Mouse (Mus musculus): ENCODE measurements around the gene Ror1.

Ror1 gene

DNA sequence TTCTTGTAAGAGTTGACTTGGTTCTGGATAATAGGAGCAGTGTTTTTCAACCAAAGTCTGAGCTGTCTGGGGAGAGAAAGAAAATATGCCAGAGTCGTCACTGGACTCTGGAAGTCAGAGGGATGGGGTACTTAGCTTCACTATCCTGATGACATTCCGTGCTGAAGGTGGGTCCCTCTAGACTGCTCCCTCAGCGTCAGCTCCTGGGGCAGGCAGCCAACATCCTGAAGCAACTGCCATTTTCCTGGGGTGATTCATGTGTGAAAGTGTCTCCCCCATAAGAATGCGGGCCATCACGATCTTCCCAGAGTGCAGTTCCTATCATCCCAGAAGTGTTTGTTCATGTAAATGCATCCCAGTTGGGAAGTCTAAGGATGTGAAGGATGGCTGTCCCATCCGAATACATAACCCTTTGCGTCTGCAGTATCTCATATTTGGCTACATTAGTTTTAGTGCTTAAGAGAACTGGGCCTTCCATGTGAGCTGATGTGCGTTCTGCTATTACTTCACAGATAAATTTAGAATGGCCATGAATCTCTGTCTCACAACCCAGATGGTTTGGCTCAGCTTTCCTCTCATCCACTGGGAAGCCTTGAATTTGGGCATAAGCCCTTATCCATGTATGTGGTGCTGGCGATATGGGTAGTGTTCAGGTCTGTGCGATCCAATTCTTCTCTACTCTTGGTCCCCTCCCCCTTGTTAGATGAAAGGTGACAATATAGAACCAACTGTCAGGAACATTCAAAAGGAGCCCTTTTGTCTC, 216.4 kb downstream of the Ror1 start:
- in situ Hi-C loops (cut with MboI, MseI) = no loop called here

DNA sequence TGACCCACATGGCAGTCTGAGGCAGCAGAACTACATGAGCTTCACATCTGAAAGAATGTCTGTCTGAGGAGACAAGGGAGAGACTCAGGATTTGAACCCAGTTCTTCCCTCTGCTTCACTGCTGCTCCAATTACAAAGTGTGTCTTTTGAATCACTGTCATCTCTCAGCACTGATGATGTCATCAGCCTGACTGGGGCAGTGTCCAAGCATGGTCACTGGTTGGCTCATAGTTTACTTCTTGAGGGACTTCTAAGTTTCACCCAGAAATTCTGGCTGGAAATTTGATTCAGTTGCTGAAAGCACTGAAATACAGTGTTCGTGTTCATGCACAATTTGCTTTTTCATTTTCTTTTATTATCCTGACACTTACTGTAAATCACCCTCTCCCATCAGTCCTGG, 219.5 kb downstream of the Ror1 start:
- in situ Hi-C loops (cut with MboI, MseI) = no loop called here

- in situ Hi-C loops (cut with MboI, MseI) = no loop called here
These were observed 226.2 kb downstream of the Ror1 start for GRCm38 (mm10) chr4:100321758-100322157.

DNA sequence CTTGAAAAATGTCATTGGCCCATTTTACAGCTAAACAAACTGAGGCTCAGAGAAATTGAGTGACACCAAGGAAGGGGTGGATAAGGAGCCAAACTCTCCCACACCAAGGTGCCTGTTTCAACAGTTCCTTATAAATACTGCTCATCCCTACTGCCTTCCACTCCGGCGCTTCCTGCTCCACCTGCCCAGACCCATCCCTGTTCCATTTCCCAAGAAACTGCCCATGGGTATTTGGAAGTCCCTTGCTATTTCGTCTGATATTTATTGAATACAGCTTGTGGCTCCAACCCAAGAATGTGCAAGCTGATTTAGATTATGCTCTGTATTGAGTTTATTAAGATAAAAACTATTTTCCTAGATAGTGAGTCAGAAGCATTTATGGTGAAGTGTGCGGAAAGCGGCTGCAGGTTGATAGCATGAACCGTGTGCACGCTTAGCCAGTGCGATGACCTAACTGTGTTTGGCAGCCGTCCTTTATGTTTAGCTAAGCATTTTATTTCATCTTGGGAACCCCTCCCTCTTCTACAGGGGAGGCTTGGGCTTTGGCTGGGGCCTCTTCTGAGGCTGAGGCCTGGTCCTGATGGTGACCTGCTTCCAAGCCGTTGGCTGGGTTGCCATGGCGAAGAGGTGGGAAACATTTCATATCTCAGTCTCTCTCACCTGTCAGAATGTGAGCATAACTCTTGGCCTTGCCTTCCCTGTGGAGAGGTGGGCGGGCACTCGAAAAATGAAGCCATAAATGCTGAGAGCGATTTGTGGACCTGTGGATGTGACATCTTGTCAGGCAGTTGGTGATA, 229.3 kb downstream of the Ror1 start:
- in situ Hi-C loops (cut with MboI, MseI) = no loop called here

- in situ Hi-C loops (cut with MboI, MseI) = no loop called here
These were observed 232.9 kb downstream of the Ror1 start for GRCm38 (mm10) chr4:100328361-100328970.

DNA sequence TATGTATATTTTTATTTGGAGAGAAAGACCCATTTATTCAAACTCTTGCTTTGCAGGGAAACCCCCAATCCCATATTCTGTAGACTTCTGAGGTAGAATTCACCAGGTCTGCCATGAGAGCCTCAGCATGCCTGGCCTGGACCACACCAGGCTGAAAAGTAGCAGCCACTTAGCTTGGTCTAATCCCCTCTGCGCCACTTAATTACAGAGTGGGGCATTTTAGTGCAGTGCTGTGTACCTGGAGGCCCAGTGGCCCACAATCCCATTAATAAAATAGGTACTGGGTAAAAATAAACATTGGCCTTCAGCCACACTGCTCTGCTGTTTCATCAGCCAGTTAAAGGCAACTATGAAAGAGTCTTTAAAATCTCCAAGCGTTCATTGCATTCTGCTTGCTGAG, 239.6 kb downstream of the Ror1 start:
- in situ Hi-C loops (cut with MboI, MseI) = no loop called here

GRCm38 (mm10) chr4:100347791-100348190, 252.2 kb downstream of the Ror1 start:
- in situ Hi-C loops (cut with MboI, MseI) = no loop called here

DNA sequence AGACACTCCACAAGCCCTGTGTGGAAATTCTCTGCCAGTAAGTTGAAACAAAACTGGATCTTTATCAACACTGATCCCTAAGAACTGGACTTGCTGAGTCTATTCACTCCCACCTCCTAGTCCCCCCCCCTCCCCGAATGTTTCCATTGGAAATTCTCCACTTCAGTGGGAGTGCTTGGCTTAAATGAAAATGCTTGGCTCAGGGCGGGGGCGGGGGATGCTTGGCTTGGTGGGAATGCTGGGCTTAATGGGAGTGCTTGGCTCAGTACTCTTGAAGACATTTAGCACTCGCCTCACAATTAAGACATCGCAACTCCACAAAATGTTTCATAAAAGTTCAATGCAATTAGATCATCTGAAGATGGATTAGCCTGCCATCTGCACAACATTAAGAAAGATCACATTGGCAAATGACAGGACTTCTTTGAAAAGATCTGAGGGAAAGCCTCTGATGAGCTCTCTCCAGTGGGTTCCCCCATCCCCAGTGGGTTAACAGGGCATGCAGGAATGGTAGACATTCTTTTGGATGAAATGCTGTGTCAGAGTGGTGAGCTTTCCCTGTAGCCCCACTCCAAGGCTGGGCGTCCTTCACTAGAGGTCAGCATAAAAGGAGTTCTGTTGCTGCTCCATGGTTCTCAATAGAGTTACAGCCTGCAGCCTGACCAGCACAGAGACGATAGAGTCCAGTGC, 254.7 kb downstream of the Ror1 start:
- in situ Hi-C loops (cut with MboI, MseI) = loop anchor here (10.0 kb wide), 1 partner anchor 1955 kb away; no protein-coding TSS in a partner anchor

- in situ Hi-C loops (cut with MboI, MseI) = loop anchor here (10.0 kb wide), 1 partner anchor 1953 kb away; no protein-coding TSS in a partner anchor
These were observed 256.3 kb downstream of the Ror1 start for GRCm38 (mm10) chr4:100351797-100352290.

- in situ Hi-C loops (cut with MboI, MseI) = loop anchor here (10.0 kb wide), 1 partner anchor 1949 kb away; no protein-coding TSS in a partner anchor
These were observed 260.0 kb downstream of the Ror1 start for GRCm38 (mm10) chr4:100355566-100355965.

DNA sequence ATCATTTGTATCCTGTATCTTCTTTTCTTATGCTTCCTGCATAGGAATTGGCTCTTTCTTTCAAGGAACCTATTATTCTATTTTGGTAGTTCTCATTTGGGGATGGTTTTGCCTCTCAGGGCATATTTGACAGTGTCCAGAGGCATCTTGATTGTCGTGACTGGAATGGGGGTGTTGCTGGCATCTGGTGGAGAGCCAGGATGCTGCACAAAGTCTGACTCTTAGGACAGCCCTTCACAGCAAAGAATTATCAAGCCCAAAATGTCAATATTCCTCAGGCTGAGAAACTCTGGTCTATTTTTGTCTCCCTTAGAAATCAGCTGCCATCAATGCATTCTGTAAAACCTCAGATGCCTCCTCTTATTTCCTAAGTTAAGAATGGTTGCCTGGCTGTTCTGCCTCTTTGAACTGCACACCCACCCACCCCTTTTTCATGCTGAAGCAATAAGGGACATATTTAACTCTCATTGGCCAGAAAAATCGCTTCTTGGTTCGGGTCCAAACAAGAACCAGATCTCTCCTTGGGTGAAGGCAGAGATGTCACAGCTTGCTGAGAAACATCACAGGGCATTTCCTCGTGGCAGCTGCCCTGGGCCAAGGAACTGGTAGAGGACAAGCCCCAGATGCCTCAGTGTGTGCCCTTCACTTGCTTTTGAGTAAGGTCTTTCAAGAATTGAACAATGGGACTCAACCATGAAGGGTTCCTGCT, 262.4 kb downstream of the Ror1 start:
- in situ Hi-C loops (cut with MboI, MseI) = loop anchor here (10.0 kb wide), 1 partner anchor 1947 kb away; no protein-coding TSS in a partner anchor

- in situ Hi-C loops (cut with MboI, MseI) = no loop called here
These were observed 268.1 kb downstream of the Ror1 start for GRCm38 (mm10) chr4:100363666-100364065.

GRCm38 (mm10) chr4:100368691-100369090, 273.1 kb downstream of the Ror1 start:
- in situ Hi-C loops (cut with MboI, MseI) = no loop called here

DNA sequence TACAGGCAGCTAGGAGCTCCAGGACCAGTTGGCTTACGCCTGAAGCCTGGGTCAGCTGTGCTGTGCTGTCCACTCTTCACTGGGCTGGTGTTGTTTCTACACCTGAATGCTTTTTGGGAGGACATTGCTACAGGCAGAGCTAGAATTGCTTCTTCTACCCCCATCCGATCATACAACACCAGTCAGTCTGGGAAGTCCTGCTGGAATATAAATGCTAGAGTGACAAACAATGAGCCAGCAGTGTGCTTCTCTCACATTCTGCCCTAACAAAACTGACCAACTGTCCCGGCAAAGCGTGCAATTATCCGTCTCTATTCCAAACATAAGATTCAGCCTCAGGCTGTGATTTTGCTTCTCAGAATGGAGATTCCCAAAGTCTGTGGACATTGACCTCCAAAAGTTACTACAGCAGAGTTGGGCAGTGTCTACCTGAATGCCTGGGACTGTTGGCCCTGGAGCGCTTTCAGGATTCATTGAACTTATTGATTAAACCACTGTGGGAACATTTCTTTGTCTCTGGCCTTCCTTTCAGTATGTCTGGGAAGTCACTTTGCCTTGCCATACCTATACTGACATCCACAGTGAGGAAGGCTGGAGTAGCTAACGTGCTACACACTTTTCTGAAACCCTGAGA, 274.1 kb downstream of the Ror1 start:
- in situ Hi-C loops (cut with MboI, MseI) = no loop called here

DNA sequence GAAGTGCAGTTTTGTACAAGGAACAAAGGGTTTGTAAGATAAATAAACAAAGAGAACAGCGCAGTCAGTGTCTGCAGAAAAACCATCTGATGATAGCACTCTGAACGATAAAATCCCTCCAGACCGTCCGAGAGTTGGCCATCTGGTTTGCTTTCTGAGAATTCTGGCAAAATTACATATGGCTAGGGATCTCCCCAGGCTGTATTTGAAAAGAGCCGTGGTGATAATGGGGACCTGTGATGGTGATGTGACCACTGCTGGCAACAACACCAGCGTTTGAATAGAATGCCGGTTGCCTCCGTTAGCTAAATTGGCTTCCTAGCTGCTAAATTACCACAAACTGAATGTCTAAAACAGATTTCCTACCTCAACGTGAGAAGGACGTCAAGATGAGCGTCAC, 277.2 kb downstream of the Ror1 start:
- in situ Hi-C loops (cut with MboI, MseI) = no loop called here

GRCm38 (mm10) chr4:100373780-100374179, 278.2 kb downstream of the Ror1 start:
- in situ Hi-C loops (cut with MboI, MseI) = no loop called here

DNA sequence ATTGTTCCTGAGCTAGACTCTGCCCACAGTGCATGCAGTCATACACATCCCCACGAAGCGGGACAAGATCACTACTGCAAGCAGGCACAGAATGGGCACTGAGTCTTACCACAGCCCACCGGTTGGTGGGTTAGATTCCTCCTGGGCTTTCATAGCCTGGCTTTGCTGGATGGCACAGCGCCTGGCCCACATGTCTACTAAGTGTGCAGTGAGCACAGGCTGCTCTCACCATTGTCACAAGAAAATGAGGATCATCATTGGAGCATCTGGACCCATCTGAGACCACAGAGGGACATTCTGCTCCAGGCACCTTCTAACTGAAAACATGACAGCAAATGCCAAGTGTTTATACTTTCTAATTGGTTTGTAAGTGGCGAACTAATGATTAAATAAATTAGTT, 279.7 kb downstream of the Ror1 start:
- in situ Hi-C loops (cut with MboI, MseI) = no loop called here

GRCm38 (mm10) chr4:100376163-100376562, 280.6 kb downstream of the Ror1 start:
- in situ Hi-C loops (cut with MboI, MseI) = no loop called here

GRCm38 (mm10) chr4:100377231-100377630, 281.6 kb downstream of the Ror1 start:
- in situ Hi-C loops (cut with MboI, MseI) = no loop called here

DNA sequence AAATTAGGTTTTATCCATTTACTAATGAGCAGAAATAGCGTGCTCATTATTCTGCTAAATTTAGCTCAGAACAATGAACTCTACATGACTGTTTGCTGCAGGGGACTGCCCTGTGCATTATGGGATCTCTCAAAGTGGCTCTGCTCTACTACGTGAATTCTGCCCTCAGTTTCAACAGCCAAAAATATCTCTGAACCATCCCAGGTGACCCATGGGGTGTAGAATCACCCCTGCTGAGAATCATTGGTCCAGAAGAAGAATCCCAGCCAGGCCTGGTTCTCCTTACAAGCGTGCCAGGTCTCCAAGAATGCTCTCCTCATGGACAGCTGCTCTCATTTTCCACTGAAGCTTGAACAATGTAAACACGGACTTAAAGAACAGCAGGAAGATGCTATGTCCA, 282.4 kb downstream of the Ror1 start:
- in situ Hi-C loops (cut with MboI, MseI) = no loop called here

All from T-helper 2 cell (primary cell).